Mouse (Mus musculus): ENCODE measurements around the gene Gm37240. TPM values are rescaled to one million over a fixed set of nuclear protein-coding genes. Genes with fewer than 3 reads are reported as not detected.

The Gm37240 gene
- polyA plus RNA-seq, 1 experiment: not detected

- Histone ChIP-seq H3K4me3 (ENCODE audit: insufficient read depth, low read length) (no peak overlapping the region), H3K4me1 (ENCODE audit: control insufficient read depth, insufficient read depth, low read length) (no peaks in the 10 kb centered on the region), H3K27ac (ENCODE audit: insufficient read depth, low read depth, low read length) (no peak overlapping the region)
- TF ChIP-seq POLR2A (IDR thresholded peaks at IDR 0.05; ENCODE audit: borderline replicate concordance, low read depth, low read length) (no peak), CTCF (IDR thresholded peaks at IDR 0.05; ENCODE audit: low read depth, low read length) (no peak)
Measured at GRCm38 (mm10) chr3:84492657-84493056, 1394.7 kb downstream of the Gm37240 start.

DNA sequence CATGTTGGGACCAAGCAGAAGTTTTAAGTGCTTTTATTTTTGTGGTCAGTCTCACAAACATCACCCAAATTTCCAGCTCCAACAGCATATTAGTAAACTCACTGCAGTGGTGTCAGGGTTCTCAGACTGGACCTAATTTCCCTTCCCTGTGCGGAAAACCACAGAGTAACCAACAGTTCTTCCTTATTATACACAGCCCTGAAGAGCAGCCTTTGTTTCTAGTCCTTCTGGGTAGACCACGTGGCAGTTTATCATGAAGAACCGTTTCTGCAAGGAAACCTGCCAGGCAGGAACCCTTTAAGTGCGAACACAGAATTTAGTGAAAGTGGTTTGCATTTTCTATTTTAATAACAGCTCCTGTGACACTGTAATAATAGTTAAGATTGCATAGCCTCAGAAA is 1395.2 kb downstream of the Gm37240 start:
- TF ChIP-seq POLR2A (IDR thresholded peaks at IDR 0.05; ENCODE audit: borderline replicate concordance, low read depth, low read length): no peak
- no peak for TF ChIP-seq CTCF (IDR thresholded peaks at IDR 0.05; ENCODE audit: low read depth, low read length)
- no peaks in the 10 kb centered on the region for H3K4me1 ChIP-seq (ENCODE audit: control insufficient read depth, insufficient read depth, low read length)
- H3K27ac ChIP-seq (ENCODE audit: insufficient read depth, low read depth, low read length): no peak overlapping the region
- H3K4me3 ChIP-seq (ENCODE audit: insufficient read depth, low read length): no peak overlapping the region

GRCm38 (mm10) chr3:84488716-84489115 is 1398.6 kb downstream of the Gm37240 start:
- Histone ChIP-seq H3K4me1 (ENCODE audit: control insufficient read depth, insufficient read depth, low read length) (no peaks in the 10 kb centered on the region), H3K27ac (ENCODE audit: insufficient read depth, low read depth, low read length) (no peak overlapping the region), H3K4me3 (ENCODE audit: insufficient read depth, low read length) (no peak overlapping the region)
- TF ChIP-seq POLR2A (IDR thresholded peaks at IDR 0.05; ENCODE audit: borderline replicate concordance, low read depth, low read length): no peak
- no peak for TF ChIP-seq CTCF (IDR thresholded peaks at IDR 0.05; ENCODE audit: low read depth, low read length)

DNA sequence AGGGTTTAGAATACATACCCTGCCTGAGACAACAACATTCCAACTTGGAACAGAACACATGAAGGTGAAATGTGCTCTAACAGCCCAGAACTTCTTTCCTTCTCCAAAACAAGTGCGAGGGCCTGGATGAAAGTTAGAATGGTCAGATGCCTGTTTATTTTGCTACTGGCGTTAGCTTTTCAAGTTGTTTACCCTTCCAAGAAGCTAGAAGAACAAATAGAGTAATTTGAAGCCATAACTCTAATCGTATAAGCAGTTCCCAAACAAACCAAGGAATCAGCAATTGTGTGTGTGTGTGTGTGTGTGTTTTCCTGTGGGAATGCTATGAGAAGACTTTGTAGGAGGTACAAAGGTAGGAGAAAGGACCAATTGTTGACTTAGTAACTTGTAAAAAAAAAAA is 1402.4 kb downstream of the Gm37240 start:
- Histone ChIP-seq H3K4me1 (ENCODE audit: control insufficient read depth, insufficient read depth, low read length) (peaks cover 3% of the 10 kb centered on the region; the same call in 1 of the 2 replicates), H3K4me3 (ENCODE audit: insufficient read depth, low read length) (no peak overlapping the region), H3K27ac (ENCODE audit: insufficient read depth, low read depth, low read length) (no peak overlapping the region)
- no peak for TF ChIP-seq CTCF (IDR thresholded peaks at IDR 0.05; ENCODE audit: low read depth, low read length)
- TF ChIP-seq POLR2A (IDR thresholded peaks at IDR 0.05; ENCODE audit: borderline replicate concordance, low read depth, low read length): no peak

DNA sequence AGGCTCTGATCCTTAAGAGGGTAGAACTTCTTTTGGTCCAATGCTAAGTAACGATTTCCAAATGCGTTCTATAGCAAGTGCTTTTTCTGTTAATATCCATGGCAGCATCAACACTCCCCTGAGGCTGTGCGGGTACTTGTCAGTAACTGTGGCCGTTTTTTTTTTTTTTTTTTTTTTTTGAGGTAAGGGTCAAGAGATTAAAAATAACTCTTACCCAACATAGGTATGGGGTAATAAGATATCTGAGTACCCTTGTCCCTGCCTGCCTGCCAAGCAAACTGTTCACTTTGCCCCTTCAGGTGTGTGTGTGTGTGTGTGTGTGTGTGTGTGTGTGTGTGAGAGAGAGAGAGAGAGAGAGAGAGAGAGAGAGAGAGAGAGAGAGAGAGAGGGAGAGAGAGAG is 1403.0 kb downstream of the Gm37240 start:
- no peak overlapping the region for H3K4me3 ChIP-seq (ENCODE audit: insufficient read depth, low read length)
- no peak for TF ChIP-seq CTCF (IDR thresholded peaks at IDR 0.05; ENCODE audit: low read depth, low read length)
- no peak for TF ChIP-seq POLR2A (IDR thresholded peaks at IDR 0.05; ENCODE audit: borderline replicate concordance, low read depth, low read length)
- H3K4me1 ChIP-seq (ENCODE audit: control insufficient read depth, insufficient read depth, low read length): peaks cover 5% of the 10 kb centered on the region; the same call in 1 of the 2 replicates
- no peak overlapping the region for H3K27ac ChIP-seq (ENCODE audit: insufficient read depth, low read depth, low read length)

DNA sequence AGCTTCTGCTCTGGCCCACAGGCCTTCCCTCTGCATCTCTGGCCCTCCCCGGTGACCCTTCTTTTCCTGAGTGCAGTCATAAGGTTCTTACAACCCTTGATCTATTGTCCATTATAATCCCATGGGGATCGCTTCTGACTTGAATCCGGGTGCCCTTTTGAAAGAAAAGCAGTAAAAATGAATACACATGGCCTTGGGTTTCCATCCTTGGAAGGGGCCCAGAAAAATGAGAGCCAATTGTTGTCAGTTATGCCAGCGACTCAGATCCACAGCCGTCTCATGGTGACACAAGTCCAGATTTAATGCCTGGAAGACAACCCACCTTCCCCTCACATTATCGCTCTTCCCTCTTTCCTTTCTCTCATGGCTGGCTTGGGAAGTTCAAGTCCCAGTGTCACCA is 1405.2 kb downstream of the Gm37240 start:
- TF ChIP-seq POLR2A (IDR thresholded peaks at IDR 0.05; ENCODE audit: borderline replicate concordance, low read depth, low read length): no peak
- no peak overlapping the region for H3K4me3 ChIP-seq (ENCODE audit: insufficient read depth, low read length)
- H3K27ac ChIP-seq (ENCODE audit: insufficient read depth, low read depth, low read length): no peak overlapping the region
- H3K4me1 ChIP-seq (ENCODE audit: control insufficient read depth, insufficient read depth, low read length): peaks cover 5% of the 10 kb centered on the region; the same call in 1 of the 2 replicates

DNA sequence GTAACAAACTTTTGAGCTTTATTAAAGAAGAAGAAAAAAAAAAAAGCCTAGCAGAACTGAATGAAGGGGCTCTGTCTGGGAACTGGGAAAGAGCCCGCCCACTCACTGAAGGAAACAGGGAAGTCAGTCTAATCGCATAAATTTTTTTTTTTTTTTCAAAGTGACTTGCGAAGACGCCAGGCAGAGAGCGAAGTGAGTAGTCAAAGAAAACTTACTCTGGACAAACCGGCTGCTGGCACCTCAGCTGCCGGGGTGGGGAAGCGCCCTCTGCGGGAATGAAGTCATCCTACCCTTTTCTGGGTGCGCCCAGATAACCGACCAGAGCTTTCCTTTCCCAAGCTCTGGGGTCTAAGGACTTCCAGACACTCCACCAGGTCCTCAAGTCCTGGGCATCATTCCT is 1406.2 kb downstream of the Gm37240 start:
- no peak for TF ChIP-seq POLR2A (IDR thresholded peaks at IDR 0.05; ENCODE audit: borderline replicate concordance, low read depth, low read length)
- peaks cover 5% of the 10 kb centered on the region; the same call in 1 of the 2 replicates for H3K4me1 ChIP-seq (ENCODE audit: control insufficient read depth, insufficient read depth, low read length)
- no peak overlapping the region for H3K27ac ChIP-seq (ENCODE audit: insufficient read depth, low read depth, low read length)
- peak overlapping the region; percentile 48 for H3K4me3 ChIP-seq (ENCODE audit: insufficient read depth, low read length)

GRCm38 (mm10) chr3:84480006-84480897 is 1407.1 kb downstream of the Gm37240 start, which contains the start of gene Fhdc1:
TSS of gene Fhdc1 (minus strand) at chr3:84480429.
- Histone ChIP-seq H3K4me1 (ENCODE audit: control insufficient read depth, insufficient read depth, low read length) (peaks cover 5% of the 10 kb centered on the region; the same call in 1 of the 2 replicates), H3K4me3 (ENCODE audit: insufficient read depth, low read length) (peak within 1 kb of the TSS; percentile 48), H3K27ac (ENCODE audit: insufficient read depth, low read depth, low read length) (no peak within 1 kb of the TSS)
- TF ChIP-seq POLR2A (IDR thresholded peaks at IDR 0.05; ENCODE audit: borderline replicate concordance, low read depth, low read length): no peak
- TF ChIP-seq CTCF (IDR thresholded peaks at IDR 0.05; ENCODE audit: low read depth, low read length): no peak

DNA sequence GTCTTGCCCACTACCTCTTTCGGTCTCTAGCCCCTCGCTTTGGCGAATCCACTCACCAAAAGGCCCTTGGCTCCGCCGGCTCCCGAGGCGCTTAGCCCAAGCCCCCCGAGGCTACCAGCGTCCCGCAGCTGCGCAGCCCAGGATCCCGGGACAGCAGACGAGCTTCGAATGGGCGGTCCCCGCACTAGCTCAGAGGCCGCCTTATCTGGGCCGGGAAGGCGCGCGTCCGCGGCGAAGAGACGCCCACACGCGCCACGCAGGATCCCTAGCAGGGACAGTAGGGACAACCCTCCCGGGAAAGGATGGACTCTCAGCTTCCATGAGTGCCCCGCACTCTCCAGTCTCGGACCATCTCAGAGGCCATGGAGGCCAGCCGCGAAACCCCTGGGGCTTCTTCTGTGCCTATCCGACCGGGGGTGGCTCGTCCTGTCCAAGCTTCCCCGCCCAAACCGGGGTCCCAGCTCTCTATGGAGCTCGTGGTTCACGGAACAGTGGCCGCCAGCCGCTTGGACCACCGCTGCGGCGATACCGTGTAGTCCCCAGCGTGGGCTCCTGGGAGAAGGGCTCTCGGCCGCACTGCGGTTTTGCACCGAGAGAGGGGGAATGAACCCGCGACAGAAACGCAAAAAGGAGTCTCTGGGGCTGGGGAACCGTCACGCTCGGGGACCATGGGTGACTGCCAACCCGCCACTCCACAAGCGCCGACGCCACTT is 1407.9 kb downstream of the Gm37240 start:
- H3K27ac ChIP-seq (ENCODE audit: insufficient read depth, low read depth, low read length): no peak overlapping the region
- TF ChIP-seq POLR2A (IDR thresholded peaks at IDR 0.05; ENCODE audit: borderline replicate concordance, low read depth, low read length) (no peak), CTCF (IDR thresholded peaks at IDR 0.05; ENCODE audit: low read depth, low read length) (no peak)
- peak overlapping the region; percentile 48 for H3K4me3 ChIP-seq (ENCODE audit: insufficient read depth, low read length)
- H3K4me1 ChIP-seq (ENCODE audit: control insufficient read depth, insufficient read depth, low read length): peaks cover 5% of the 10 kb centered on the region; the same call in 1 of the 2 replicates

- H3K27ac ChIP-seq (ENCODE audit: insufficient read depth, low read depth, low read length): no peak overlapping the region
- H3K4me1 ChIP-seq (ENCODE audit: control insufficient read depth, insufficient read depth, low read length): peaks cover 5% of the 10 kb centered on the region; the same call in 1 of the 2 replicates
- TF ChIP-seq POLR2A (IDR thresholded peaks at IDR 0.05; ENCODE audit: borderline replicate concordance, low read depth, low read length): no peak
- TF ChIP-seq CTCF (IDR thresholded peaks at IDR 0.05; ENCODE audit: low read depth, low read length): no peak
- H3K4me3 ChIP-seq (ENCODE audit: insufficient read depth, low read length): peak overlapping the region; percentile 48; the same call in 1 of the 2 replicates
Measured at GRCm38 (mm10) chr3:84478896-84479292, 1408.4 kb downstream of the Gm37240 start.

Data from bone marrow macrophage, adult 2 months (primary cell).